Mouse (Mus musculus) induced T-regulatory cell, adult 2 months (primary cell): ENCODE data around the gene Mettl17.
A peak's percentile ranks its signal among the peaks of the same experiment; 100 is the strongest.

Experiments used
- DNase-seq: peaks from one replicate; pipeline ENCODE4 v3.0.0-alpha.2; 2012; ENCODE audit warnings: low read depth

Mettl17 gene

GRCm38 (mm10) chr14:51929968-51930367 lies 45.3 kb downstream of the Mettl17 start:
- no peak for DNase-seq

GRCm38 (mm10) chr14:51930824-51931223 lies 46.2 kb downstream of the Mettl17 start:
- DNase-seq, result peak; percentile 69

- DNase-seq, result no peak
Measured at GRCm38 (mm10) chr14:51932092-51933020, 47.7 kb downstream of the Mettl17 start.

DNA sequence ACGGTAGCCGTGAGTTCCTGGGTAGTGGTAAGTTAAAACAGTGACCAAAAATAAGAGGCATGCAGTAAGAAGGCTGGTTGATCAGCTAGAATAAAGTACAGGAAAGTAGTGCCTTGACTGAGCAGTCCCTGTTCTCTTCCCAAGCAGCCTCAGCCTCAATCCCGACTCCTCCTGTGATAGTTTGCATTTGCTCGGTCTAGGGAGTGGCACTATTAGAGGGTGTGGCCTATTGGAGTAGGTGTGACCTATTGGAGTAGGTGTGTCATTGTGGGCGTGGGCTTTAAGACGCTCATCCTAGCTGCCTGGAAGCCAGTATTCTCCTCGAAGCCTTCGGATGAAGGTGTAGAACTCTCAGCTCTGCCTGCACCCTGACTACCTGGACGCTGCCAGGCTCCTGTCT lies 54.4 kb downstream of the Mettl17 start:
- no peak for DNase-seq

DNA sequence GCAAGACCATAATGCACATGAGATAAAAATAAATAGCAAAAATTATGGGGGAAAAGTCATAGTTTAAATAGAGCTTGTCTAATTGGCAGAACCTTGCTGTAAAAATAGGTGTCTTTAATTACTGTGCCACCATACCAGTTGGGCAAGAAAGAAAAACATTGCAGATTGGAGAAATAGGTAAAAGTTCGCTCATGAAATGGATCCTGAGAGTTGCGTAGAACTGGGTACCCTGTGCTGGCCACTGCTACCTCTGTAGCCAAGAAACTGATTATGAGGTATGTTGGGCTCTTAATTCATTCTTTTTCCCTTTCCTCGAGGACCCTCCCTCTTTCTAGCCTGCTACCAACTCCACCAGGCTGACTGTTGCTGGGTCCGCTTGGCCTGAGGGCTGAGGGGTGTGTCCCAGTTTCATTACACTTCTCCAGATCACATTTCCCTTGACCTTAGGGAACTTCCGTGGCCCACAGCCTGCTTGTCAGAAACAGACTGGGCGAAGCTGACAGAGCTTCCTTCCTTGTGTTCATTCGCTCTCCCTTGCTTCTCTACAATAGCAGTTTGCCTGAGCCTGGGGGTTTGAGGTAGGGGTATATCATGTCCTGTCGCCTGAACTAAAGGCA lies 56.4 kb downstream of the Mettl17 start:
- DNase-seq, result no peak

- DNase-seq, result no peak
Measured at GRCm38 (mm10) chr14:51941577-51941976, 56.9 kb downstream of the Mettl17 start.

DNA sequence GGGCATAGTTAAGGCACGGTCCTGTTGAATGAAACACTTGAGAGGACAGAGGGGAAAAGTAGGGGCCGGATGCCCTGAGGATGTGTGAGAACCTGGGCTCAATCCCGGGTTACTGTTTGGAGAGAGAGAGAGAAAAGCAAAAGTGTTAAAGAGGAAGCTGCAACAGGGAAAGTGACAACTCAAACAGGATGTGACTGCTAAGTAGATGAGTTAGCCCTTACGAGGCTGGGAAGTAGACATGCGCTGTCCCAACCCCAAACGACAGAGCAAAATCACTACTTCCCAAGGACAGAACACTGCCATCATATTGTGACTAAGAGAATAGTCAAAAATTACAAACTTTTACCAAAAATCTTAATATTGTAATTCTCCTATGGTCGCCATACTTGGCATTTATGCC lies 57.6 kb downstream of the Mettl17 start:
- DNase-seq, result no peak
